Mouse (Mus musculus) erythroblast, embryonic 14.5 days (primary cell): Measurements from ENCODE around the gene Cldn18.

ENCODE experiments used
- GATA1 ChIP-seq: IDR thresholded peaks from 2 replicates; pipeline ENCODE4 v1.6.1; 2012; ENCODE audit warnings: low read length, inconsistent platforms, mixed read lengths
- TAL1 ChIP-seq: IDR thresholded peaks from 3 replicates; pipeline ENCODE4 v1.6.1; 2012; ENCODE audit warnings: low read length, inconsistent platforms, mixed read lengths

GRCm38 (mm10) chr9:99747731-99748130 is 30.7 kb upstream of the Cldn18 start:
- no peak for TF ChIP-seq TAL1
- no peak for TF ChIP-seq GATA1
